Mouse (Mus musculus): Measurements from ENCODE around the gene Daxx.
"Not testable (repeated sequence)": the region's sequence is repeated elsewhere in the genome, so short reads cannot be mapped to it uniquely, and the experiment has no call there.

The Daxx gene

GRCm38 (mm10) chr17:33902491-33902890 is 6.7 kb upstream of the Daxx start:
- DNase-seq (ENCODE audit: low spot score in 2 of 2) = no peak

GRCm38 (mm10) chr17:33903911-33904651 is 5.1 kb upstream of the Daxx start:
- not testable (repeated sequence) for DNase-seq (ENCODE audit: low spot score in 2 of 2)

- DNase-seq (ENCODE audit: low spot score in 2 of 2) = not testable (repeated sequence)
These were observed 4.4 kb upstream of the Daxx start, which contains the start of gene Platr17 for GRCm38 (mm10) chr17:33904835-33905234. Gene Platr17 (plus strand): TSS chr17:33905135.

- DNase-seq (ENCODE audit: low spot score in 2 of 2) = peak; percentile 57 to 63
These were observed 710 bp upstream of the Daxx start for GRCm38 (mm10) chr17:33908331-33909076.

GRCm38 (mm10) chr17:33909869-33910250 is 646 bp downstream of the Daxx start:
- DNase-seq (ENCODE audit: low spot score in 2 of 2) = no peak

- no peak for DNase-seq (ENCODE audit: low spot score in 2 of 2)
These were observed 1.3 kb downstream of the Daxx start for GRCm38 (mm10) chr17:33910346-33911051.

GRCm38 (mm10) chr17:33911052-33911812 is 2.0 kb downstream of the Daxx start:
- no peak for DNase-seq (ENCODE audit: low spot score in 2 of 2)

GRCm38 (mm10) chr17:33911813-33912414 is 2.7 kb downstream of the Daxx start:
- DNase-seq (ENCODE audit: low spot score in 2 of 2) = no peak

- DNase-seq (ENCODE audit: low spot score in 2 of 2) = no peak
These were observed 4.0 kb downstream of the Daxx start for GRCm38 (mm10) chr17:33913264-33913663.

- no peak for DNase-seq (ENCODE audit: low spot score in 2 of 2)
These were observed 4.7 kb downstream of the Daxx start for GRCm38 (mm10) chr17:33913905-33914304.

- DNase-seq (ENCODE audit: low spot score in 2 of 2) = no peak
These were observed 5.8 kb downstream of the Daxx start for GRCm38 (mm10) chr17:33914969-33915391.

- peak; percentile 96 to 98 for DNase-seq (ENCODE audit: low spot score in 2 of 2)
These were observed 6.5 kb downstream of the Daxx start, which contains the start of the genes Tapbp and Zbtb22 for GRCm38 (mm10) chr17:33915671-33916250. Gene Tapbp (plus strand): TSS chr17:33915899. Gene Zbtb22 (plus strand): TSS chr17:33915904.

- no peak for DNase-seq (ENCODE audit: low spot score in 2 of 2)
These were observed 7.1 kb downstream of the Daxx start for GRCm38 (mm10) chr17:33916294-33916693.

GRCm38 (mm10) chr17:33916847-33917655 is 7.8 kb downstream of the Daxx start:
- peak in 1 of 2 experiments; percentile 5 for DNase-seq (ENCODE audit: low spot score in 2 of 2)

GRCm38 (mm10) chr17:33917656-33918292 is 8.6 kb downstream of the Daxx start:
- no peak for DNase-seq (ENCODE audit: low spot score in 2 of 2)

GRCm38 (mm10) chr17:33918293-33919203 is 9.3 kb downstream of the Daxx start:
- DNase-seq (ENCODE audit: low spot score in 2 of 2) = no peak

- peak in 1 of 2 experiments; percentile 50 for DNase-seq (ENCODE audit: low spot score in 2 of 2)
These were observed 10.4 kb downstream of the Daxx start for GRCm38 (mm10) chr17:33919351-33920281.

All from right cerebral cortex, adult 2 months (tissue).